Mouse (Mus musculus): Measurements from ENCODE around the gene Hivep2. TPM values are rescaled to one million over a fixed set of nuclear protein-coding genes. Genes with fewer than 3 reads are reported as not detected.

Hivep2 gene
- polyA plus RNA-seq, 1 experiment from 2014 or later = 1.0 TPM

- DNase-seq (ENCODE audit: extremely low spot score, low spot score) = no peak
Measured at GRCm38 (mm10) chr10:14186352-14186976, 220.6 kb downstream of the Hivep2 start.

GRCm38 (mm10) chr10:14189050-14189449 is 223.2 kb downstream of the Hivep2 start:
- WGBS = 74% methylated on average over 4 of the region's 4 CpGs
- Histone ChIP-seq H3K9me3 (no peaks in the 10 kb centered on the region), H3K4me3 (no peak overlapping the region), H3K36me3 (replicated peaks) (no peaks in the 10 kb centered on the region), H3K27ac (no peak overlapping the region), H3K4me1 (peaks cover 6% of the 10 kb centered on the region; the same call in 1 of the 2 replicates), H3K27me3 (ENCODE audit: poor library complexity, severe bottlenecking) (no peaks in the 10 kb centered on the region)
- DNase-seq (ENCODE audit: extremely low spot score, low spot score) = no peak

More at GRCm38 (mm10) chr10:14186352-14186976, 220.6 kb downstream of the Hivep2 start:
- no peaks in the 10 kb centered on the region for H3K27me3 ChIP-seq (ENCODE audit: poor library complexity, severe bottlenecking)
- 86% methylated on average over 11 of the region's 11 CpGs for WGBS
- no peaks in the 10 kb centered on the region for H3K4me1 ChIP-seq
- no peak overlapping the region for H3K27ac ChIP-seq
- H3K36me3 ChIP-seq (replicated peaks) = no peaks in the 10 kb centered on the region
- H3K4me3 ChIP-seq = no peak overlapping the region
- H3K9me3 ChIP-seq = no peaks in the 10 kb centered on the region

- H3K4me3 ChIP-seq = no peak overlapping the region
- H3K27ac ChIP-seq = no peak overlapping the region
- H3K9me3 ChIP-seq = no peaks in the 10 kb centered on the region
- DNase-seq (ENCODE audit: extremely low spot score, low spot score) = no peak
- no peaks in the 10 kb centered on the region for H3K36me3 ChIP-seq (replicated peaks)
- no peaks in the 10 kb centered on the region for H3K27me3 ChIP-seq (ENCODE audit: poor library complexity, severe bottlenecking)
- WGBS = 89% methylated on average over 10 of the region's 10 CpGs
- peaks cover 6% of the 10 kb centered on the region; the same call in 1 of the 2 replicates for H3K4me1 ChIP-seq
Measured at GRCm38 (mm10) chr10:14191202-14191601, 225.3 kb downstream of the Hivep2 start.

- H3K27me3 ChIP-seq (ENCODE audit: poor library complexity, severe bottlenecking) = no peaks in the 10 kb centered on the region
- 89% methylated on average over 4 of the region's 4 CpGs for WGBS
- H3K9me3 ChIP-seq = no peaks in the 10 kb centered on the region
- no peak overlapping the region for H3K27ac ChIP-seq
- H3K4me3 ChIP-seq = no peak overlapping the region
- H3K36me3 ChIP-seq (replicated peaks) = no peaks in the 10 kb centered on the region
- H3K4me1 ChIP-seq = peaks cover 6% of the 10 kb centered on the region; the same call in 1 of the 2 replicates
- DNase-seq (ENCODE audit: extremely low spot score, low spot score) = no peak
Measured at GRCm38 (mm10) chr10:14192156-14192555, 226.3 kb downstream of the Hivep2 start.

GRCm38 (mm10) chr10:14193702-14194101 is 227.8 kb downstream of the Hivep2 start:
- H3K27me3 ChIP-seq (ENCODE audit: poor library complexity, severe bottlenecking) = no peaks in the 10 kb centered on the region
- 77% methylated on average over 4 of the region's 4 CpGs for WGBS
- DNase-seq (ENCODE audit: extremely low spot score, low spot score) = no peak
- H3K27ac ChIP-seq = no peak overlapping the region
- no peaks in the 10 kb centered on the region for H3K9me3 ChIP-seq
- H3K4me3 ChIP-seq = no peak overlapping the region
- peaks cover 6% of the 10 kb centered on the region; the same call in 1 of the 2 replicates for H3K4me1 ChIP-seq
- H3K36me3 ChIP-seq (replicated peaks) = no peaks in the 10 kb centered on the region

- H3K4me1 ChIP-seq = peaks cover 6% of the 10 kb centered on the region; the same call in 1 of the 2 replicates
- H3K27ac ChIP-seq = no peak overlapping the region
- DNase-seq (ENCODE audit: extremely low spot score, low spot score) = no peak
- H3K4me3 ChIP-seq = no peak overlapping the region
- H3K9me3 ChIP-seq = no peaks in the 10 kb centered on the region
- H3K36me3 ChIP-seq (replicated peaks) = no peaks in the 10 kb centered on the region
- 84% methylated on average over 17 of the region's 17 CpGs for WGBS
- no peaks in the 10 kb centered on the region for H3K27me3 ChIP-seq (ENCODE audit: poor library complexity, severe bottlenecking)
Measured at GRCm38 (mm10) chr10:14195778-14196650, 230.1 kb downstream of the Hivep2 start.

- Histone ChIP-seq H3K4me3 (no peak overlapping the region), H3K27me3 (ENCODE audit: poor library complexity, severe bottlenecking) (no peaks in the 10 kb centered on the region), H3K27ac (no peak overlapping the region), H3K36me3 (replicated peaks) (no peaks in the 10 kb centered on the region), H3K9me3 (no peaks in the 10 kb centered on the region), H3K4me1 (peaks cover 6% of the 10 kb centered on the region; the same call in 1 of the 2 replicates)
- no peak for DNase-seq (ENCODE audit: extremely low spot score, low spot score)
- 89% methylated on average over 7 of the region's 7 CpGs for WGBS
Measured at GRCm38 (mm10) chr10:14196785-14197184, 230.9 kb downstream of the Hivep2 start.

- WGBS = 75% methylated on average over 6 of the region's 6 CpGs
- Histone ChIP-seq H3K27me3 (ENCODE audit: poor library complexity, severe bottlenecking) (no peaks in the 10 kb centered on the region), H3K9me3 (no peaks in the 10 kb centered on the region), H3K4me1 (peaks cover 6% of the 10 kb centered on the region; the same call in 1 of the 2 replicates), H3K4me3 (no peak overlapping the region), H3K36me3 (replicated peaks) (no peaks in the 10 kb centered on the region), H3K27ac (no peak overlapping the region)
- no peak for DNase-seq (ENCODE audit: extremely low spot score, low spot score)
Measured at GRCm38 (mm10) chr10:14197261-14197660, 231.4 kb downstream of the Hivep2 start.

GRCm38 (mm10) chr10:14199332-14199731 is 233.5 kb downstream of the Hivep2 start:
- no peak for DNase-seq (ENCODE audit: extremely low spot score, low spot score)
- H3K27ac ChIP-seq = no peak overlapping the region
- H3K4me1 ChIP-seq = no peaks in the 10 kb centered on the region
- H3K4me3 ChIP-seq = no peak overlapping the region
- no peaks in the 10 kb centered on the region for H3K36me3 ChIP-seq (replicated peaks)
- H3K27me3 ChIP-seq (ENCODE audit: poor library complexity, severe bottlenecking) = no peaks in the 10 kb centered on the region
- H3K9me3 ChIP-seq = no peaks in the 10 kb centered on the region
- WGBS = 83% methylated on average over 7 of the region's 7 CpGs

GRCm38 (mm10) chr10:14200310-14200709 is 234.4 kb downstream of the Hivep2 start:
- Histone ChIP-seq H3K4me3 (no peak overlapping the region), H3K27ac (no peak overlapping the region), H3K36me3 (replicated peaks) (no peaks in the 10 kb centered on the region), H3K9me3 (no peaks in the 10 kb centered on the region), H3K27me3 (ENCODE audit: poor library complexity, severe bottlenecking) (no peaks in the 10 kb centered on the region), H3K4me1 (no peaks in the 10 kb centered on the region)
- 8% methylated on average over 2 of the region's 2 CpGs for WGBS
- DNase-seq (ENCODE audit: extremely low spot score, low spot score) = peak; percentile 27

Other genes with a start within 250 kb of the Hivep2 start
- 21.8 and 22.1 TPM in 2 replicates for gene Aig1, start 97.1 kb upstream of the Hivep2 start, polyA plus RNA-seq (2016; fragmentation: Nextera tagmentation; extraction: Ambion mirVana)